Mouse (Mus musculus): ENCODE measurements around the gene Klhdc9.
A peak's percentile ranks its signal among the peaks of the same experiment; 100 is the strongest.

DNA sequence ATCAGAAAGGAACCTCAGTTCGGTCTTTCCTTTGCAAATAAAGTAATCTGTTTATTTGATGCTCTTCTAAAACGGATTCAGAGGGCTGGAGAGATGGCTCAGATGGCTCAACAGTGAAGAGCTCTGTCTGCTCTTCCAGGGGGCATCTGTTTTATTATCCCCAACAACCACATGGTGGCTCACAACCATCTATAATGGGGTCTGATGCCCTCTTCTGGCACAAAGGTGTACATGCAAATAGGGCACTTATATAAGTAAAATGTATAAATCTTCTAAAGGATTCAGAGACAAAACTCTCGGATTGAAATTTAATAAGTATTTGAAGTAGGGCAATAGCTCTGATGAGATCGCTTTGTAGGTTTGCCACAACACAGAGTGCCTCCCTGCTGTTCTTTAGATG, 2.2 kb downstream of the Klhdc9 start:
- TF ChIP-seq CTCF (conservative IDR thresholded peaks at IDR 0.05; ENCODE audit: low read length) = peak; percentile 48
- no peak for TF ChIP-seq POU5F1 (IDR thresholded peaks at IDR 0.05; ENCODE audit: borderline replicate concordance, low read length)
- TF ChIP-seq NANOG (IDR thresholded peaks at IDR 0.05; ENCODE audit: borderline replicate concordance, low read length) = no peak

Measured in E14TG2a.4 (cell line).